Mouse (Mus musculus): ENCODE data around the gene Slc9a3. TPM values are rescaled to one million over a fixed set of nuclear protein-coding genes. Genes with fewer than 3 reads are reported as not detected.
A peak's percentile ranks its signal among the peaks of the same experiment; 100 is the strongest.

Slc9a3 gene
- total RNA-seq, 2 experiments from 2014 or later: 0.93 to 1.6 TPM

DNA sequence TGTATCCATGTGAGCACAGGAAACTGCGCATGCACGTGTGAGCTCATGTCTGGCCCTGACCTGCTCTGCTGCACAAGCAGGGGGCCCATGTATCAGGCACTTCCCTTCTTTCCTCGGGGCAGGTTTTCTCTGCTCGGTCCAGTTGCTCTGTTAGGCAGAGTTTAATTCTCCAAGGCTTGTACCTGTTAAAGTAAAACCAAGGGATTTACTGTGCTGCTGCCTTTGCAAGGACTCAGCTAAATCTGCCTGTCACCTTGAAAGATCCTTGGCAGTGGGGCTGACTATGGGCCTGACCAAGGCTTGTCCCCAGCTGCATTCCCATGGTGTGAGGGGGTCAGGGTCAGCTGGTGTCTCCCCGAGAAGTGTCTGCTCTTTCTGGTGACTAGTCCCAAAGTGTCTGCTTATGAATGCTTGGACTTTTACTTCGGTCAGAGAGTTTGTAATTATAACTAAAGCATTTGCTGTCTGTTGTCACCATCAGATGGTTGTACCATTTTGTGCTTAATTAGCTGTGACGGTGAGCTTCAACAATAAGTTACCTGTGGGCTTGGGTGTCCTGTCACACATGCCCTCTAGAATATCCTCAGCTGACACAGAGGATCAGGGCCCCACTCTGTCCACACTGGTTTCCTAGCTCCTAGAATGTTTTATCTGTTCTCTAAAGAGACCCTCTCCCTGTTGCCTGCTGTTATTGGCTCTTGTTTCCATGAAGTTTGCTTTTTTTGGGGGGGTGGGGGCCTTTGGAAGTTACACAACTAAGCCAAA lies 23.0 kb downstream of the Slc9a3 start:
- DNase-seq (ENCODE audit: low spot score in 2 of 2): no peak

DNA sequence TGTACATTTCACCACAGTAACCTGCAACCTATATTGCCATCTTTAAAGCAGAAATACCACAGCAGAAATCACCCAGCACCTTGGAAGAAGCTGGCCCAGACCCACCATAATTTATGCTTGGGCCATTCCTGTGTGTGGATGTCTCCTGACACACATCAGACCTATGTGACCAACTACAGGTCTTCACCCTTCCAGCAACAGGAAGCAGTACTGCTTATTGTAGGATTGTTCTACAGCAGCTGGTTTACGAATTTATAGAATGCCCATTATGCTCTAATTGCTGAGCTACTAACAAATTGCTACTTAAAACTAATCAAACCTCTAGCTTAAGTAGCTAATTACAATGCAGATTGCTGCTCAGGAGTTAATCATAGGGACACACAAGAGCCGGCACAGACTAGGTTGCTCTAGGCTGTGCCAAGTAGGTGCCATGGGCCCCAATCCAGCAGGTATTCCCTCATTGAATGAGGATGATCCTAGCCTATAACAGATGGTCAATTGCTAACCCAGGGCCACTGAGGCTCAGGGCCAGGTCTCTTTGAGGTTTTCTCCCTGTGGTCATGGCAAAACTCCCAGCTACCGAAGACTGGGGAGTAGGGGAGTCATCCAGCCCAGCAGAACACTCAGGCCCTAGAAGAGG lies 24.8 kb downstream of the Slc9a3 start:
- DNase-seq (ENCODE audit: low spot score in 2 of 2): no peak

DNA sequence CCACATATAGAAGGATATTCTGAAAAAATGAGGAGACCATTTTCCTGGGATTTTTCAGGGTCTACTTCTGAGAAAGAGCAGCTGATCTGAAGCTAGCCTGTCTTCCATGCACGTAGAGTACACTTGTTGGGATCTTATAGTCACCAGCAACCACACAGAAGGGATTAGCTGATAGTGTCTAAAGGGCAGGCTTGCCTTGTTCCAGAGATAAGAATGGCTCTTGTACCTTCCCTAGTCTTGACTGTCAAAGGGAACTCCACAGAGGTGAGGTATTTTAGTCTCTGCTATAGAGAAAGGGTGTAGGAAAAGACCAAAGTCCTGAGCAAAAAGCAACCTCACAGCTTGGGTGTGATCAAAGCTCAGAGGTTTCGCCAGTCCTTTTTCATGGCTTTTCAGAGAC lies 26.1 kb downstream of the Slc9a3 start:
- DNase-seq (ENCODE audit: low spot score in 2 of 2): no peak

DNA sequence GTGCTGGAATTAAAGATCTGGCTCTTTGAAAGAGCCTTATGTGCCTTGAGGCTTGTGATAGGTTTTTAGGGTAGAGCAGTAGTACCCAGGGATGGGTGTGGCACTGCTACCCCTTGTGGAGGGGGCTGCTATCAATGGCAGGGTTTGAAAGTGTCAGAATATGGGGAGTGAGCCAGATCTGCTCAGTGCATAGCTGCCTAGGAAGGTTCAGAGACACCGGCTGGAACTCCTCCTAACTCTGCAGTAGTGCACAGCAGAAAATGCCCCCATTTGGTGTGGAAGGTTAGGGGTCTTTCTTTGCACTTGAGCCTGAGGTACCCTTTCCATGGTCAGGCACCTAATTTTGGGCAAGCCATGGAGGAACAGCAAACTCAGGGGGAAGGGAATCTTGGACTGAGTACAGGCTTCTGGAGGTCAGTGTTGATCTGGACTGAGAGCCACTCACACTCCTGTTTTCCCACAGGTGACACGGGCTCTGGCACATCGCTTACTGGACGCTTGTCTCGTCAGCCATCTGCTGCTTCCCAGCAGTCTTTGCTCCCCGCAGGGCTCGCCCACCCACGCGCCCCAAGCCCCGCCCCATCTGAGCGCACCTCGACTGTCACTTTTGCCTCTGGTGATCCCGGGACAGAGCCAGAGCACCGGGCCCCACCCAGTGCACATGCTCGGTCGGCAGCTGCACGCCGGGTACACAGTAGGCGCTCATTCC lies 45.2 kb downstream of the Slc9a3 start:
- peak; percentile 25 to 30 for DNase-seq (ENCODE audit: low spot score in 2 of 2)

DNA sequence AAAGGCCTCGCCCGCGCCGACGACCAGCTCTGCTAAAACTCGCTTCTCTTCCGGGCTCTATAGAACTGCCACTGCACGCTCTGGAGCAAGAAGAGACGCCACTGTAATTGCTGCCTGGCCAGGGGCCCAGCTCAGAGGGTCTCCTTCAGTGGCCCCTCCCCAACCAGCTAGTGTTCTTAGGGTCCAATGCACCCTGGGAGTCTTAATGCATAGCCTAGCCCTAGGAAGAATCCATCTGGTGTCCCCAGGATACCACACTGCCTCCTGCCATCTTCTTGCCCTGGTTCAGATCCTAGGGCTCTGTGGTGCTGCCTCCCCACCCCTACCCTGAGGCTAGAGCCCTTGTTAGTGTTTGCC lies 45.8 kb downstream of the Slc9a3 start:
- no peak for DNase-seq (ENCODE audit: low spot score in 2 of 2)

DNA sequence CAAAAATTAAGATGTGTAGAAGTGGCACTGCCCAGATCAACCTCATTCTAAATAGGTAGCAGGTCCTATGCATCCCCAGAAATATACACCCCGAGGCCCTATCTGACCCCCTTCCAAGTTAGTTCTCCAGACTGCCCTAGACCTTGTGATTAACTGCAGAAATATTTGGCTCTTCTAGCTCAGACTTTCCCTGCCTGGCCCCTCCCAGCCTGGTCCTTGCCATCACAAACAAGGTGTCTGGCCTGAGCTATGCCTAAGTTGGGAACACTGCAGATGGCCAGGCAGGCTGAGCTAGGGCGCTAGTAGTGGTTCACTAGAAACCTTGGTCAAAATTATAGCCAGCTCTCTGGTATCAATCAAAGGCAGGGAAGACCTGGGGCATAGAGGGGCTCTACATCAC lies 46.2 kb downstream of the Slc9a3 start:
- no peak for DNase-seq (ENCODE audit: low spot score in 2 of 2)

DNA sequence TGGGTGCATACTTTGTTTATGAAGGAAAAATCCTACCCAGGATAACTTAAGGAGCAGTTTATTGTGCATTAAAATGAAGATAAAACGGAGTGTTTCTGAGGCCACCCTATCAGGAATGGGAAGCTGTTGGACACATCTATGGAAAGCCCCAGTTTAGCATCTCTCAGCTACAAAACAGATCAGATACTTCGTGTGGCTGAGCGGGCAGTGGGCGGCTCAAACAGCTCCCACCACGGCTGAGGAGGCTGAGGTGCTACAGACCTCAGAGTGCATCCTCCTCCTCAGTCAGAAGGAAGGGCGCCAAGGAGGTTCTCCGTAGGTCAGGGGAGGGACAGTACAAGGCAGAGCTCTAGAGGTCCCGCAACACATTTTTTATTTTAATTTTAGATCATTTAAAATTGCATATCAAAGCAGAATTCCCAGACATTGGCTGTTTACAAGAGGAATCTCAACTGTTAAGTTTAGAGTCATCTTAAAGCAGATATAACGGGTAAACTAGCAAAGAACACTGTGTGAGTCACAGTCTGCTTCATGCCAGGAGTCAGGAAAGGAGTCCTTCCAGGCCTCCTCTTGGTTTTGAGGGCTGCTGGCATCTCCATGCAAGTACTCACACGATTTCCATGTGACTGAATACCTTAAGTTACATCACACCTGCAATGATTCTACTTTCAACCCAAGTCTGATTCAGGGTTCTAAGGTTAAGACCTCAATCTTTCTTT lies 48.3 kb downstream of the Slc9a3 start:
- DNase-seq (ENCODE audit: low spot score in 2 of 2): no peak

DNA sequence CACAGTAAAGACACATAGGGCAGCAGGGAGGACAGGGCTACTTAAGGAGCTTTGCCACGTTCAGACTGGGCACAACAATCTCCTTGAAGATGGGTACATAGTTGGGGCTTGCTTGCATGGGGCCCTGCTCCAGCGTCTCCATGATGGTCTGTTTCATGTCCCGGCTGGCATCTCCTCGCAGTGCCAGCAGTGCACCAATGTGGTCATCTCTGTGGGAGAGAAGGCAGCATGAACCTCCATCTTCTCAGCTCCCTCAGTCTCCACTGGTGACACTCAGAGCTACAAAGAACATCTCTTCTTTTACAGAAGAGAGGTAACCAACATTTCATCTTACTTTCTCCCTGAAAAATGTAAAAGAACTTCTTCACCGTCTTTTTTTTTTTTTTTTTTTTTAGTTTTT lies 50.8 kb downstream of the Slc9a3 start:
- no peak for DNase-seq (ENCODE audit: low spot score in 2 of 2)

DNA sequence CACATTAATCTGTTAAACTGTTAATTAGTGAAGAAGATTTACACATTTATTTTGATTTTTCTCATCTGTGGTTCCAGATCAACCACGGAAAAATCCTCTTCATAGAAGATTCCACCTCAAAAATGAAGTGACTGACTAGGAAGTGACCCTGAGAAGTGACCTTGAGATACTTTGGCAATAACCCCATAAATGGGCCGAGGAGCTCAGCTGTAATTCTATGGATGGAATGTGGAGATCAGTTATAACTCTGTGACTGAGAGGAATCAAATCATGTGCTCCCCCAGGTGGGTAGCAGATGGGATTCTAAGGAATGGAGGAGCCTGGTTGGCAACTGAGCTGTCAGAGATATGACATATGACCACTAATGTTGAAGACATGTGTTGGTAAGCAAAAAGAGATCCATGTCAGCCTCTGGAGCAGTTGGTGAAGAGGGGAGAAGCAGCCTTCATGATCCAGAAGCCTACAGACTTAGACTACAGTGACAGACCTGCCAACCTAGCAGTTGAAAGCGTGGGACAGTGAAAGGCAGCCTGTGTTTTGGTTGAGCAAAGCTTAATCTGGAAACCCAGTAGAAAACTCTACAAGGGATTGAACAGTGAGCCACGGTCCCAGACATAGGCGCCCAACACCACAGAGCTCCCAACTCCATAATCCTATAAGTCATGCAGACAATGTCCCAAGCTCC lies 61.9 kb downstream of the Slc9a3 start:
- no peak for DNase-seq (ENCODE audit: low spot score in 2 of 2)

DNA sequence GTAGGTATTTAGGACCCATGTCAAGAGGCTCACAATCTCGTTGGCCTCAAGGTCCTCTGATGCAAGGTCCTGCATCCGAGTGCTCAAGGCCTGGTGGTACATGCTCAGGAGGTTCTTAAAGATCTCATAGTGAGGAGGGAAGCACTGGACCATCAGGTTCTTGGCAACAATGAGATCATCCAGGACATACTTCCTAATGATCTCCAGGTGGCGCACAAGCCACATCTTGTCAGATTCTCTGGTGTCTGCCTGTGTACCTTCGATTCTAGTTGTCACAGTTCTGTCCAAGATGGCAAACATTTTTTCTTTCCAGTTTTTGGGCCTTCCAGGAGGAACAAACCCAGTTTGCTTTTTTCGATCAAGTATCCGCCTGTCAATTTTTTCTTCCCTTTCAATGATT lies 71.4 kb downstream of the Slc9a3 start:
- peak in 1 of 2 experiments; percentile 18 for DNase-seq (ENCODE audit: low spot score in 2 of 2)

DNA sequence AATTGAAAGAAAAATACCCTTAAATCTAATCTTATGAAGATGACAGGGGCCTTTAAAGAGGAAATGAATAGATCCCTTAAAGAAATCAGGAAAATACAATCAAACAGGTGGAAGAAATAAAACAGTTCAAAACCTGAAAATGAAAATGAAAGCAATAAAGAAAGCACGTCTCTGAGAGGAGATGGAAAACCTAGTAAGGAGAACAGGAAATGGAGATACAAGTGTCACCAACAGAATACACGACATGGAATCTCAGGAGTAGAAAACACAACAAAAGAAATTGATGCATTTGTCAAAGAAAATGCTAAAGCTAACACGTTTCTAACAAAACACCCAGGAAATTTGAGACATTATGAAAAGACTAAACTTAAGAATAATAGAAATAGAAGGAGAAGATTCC lies 75.2 kb downstream of the Slc9a3 start:
- no peak for DNase-seq (ENCODE audit: low spot score in 2 of 2)

DNA sequence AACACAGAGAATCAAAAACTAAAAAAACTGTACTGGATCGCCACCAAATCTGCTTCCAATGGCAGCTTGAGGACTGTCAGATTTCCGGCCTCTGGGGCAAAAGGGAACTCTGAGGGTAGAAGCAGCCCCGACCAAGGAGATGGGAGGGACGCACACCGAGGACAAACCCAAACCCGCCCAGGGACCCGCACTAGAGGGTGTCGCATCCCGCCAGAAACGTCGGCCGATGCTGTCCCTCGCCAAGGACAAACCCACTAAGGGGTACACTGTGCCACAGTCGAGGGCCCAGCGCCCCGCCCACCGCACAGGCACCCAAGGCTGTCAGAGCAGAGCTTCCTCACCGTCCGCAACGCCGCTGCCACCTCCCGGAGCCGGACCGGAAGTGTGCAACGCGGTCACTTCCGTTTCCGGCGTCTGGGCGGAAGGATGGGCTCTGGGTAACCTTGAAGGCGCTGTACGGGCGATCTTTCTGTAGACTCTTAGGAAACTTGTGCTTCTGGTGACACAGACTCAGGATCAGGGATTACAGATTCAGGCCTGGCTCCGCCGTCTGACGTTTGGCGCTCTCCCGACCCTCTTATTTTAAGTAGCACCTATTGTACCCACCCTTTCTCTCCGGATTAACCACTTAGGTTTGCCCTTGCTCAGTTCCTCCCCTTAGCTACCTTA lies 87.2 kb downstream of the Slc9a3 start, which contains the start of gene Exoc3:
Gene Exoc3, minus strand, starts transcription at position 416 of the 669 bp plus-strand sequence.
- peak; percentile 90 to 91 for DNase-seq (ENCODE audit: low spot score in 2 of 2)

DNA sequence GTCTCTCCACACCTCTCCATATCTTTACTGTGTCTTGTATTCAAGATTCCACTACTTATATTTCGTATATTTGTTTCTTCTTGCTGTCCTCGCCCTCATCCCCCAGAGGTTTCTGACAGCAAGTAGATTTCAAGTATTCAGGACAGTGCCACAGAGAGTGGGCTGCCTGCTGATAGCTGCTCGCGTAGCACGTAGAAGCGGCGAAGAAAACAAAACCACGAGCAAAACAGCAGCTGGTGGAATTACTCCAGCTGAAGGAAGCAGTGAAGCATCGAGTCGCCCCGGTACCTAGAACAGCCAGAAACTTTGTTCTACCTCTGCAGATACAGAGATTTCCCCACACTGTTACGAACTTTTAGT lies 87.7 kb downstream of the Slc9a3 start:
- no peak for DNase-seq (ENCODE audit: low spot score in 2 of 2)

DNA sequence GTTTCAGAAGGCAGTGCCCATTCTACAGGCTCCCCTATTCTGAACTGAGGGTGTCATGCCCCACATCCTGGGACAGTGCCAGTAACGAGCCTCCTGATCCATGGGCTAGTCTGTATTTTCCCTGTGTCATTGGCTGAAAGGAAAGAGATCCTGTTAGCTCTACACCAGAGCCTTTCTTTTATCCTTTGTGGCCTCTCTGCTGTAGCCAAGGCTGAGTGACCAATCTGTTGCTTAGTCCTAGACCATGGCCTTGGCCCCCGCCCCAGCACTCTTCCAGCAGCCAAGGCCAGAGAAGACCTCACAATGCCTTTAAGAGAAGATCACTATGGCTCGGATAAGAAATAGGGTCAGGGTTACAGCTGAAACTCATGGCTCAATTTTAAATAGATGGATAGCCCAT lies 97.2 kb downstream of the Slc9a3 start:
- DNase-seq (ENCODE audit: low spot score in 2 of 2): no peak

Other genes with a start within 250 kb of the Slc9a3 start
- gene Trip13, start 183.7 kb upstream of the Slc9a3 start, total RNA-seq (2021): 1 to 10 TPM in 1 of 2 experiments, under 1 TPM in 1; 0.78 to 2.0 TPM
- gene Brd9, start 183.6 kb upstream of the Slc9a3 start, total RNA-seq (2021): 100 to 1,000 TPM; 102 to 103 TPM
- gene Zdhhc11, start 157.6 kb upstream of the Slc9a3 start, total RNA-seq (2021): not detected
- gene Tppp, start 112.0 kb upstream of the Slc9a3 start, total RNA-seq (2021): 100 to 1,000 TPM; 206 to 208 TPM
- gene Cep72, start 59.2 kb upstream of the Slc9a3 start, total RNA-seq (2021): 1 to 10 TPM; 1.7 to 2.2 TPM
- gene Exoc3, start 87.3 kb downstream of the Slc9a3 start, total RNA-seq (2021): 10 to 100 TPM; 66.3 to 71.9 TPM
- under 1 TPM; 0.85 to 0.93 TPM for gene Ahrr, start 170.9 kb downstream of the Slc9a3 start, total RNA-seq (2021)
- 10 to 100 TPM; 72.6 to 73.5 TPM for gene Pdcd6, start 196.1 kb downstream of the Slc9a3 start, total RNA-seq (2021)
- gene Sdha, start 228.8 kb downstream of the Slc9a3 start, total RNA-seq (2021): 100 to 1,000 TPM; 280 to 283 TPM
- gene Ccdc127, start 228.9 kb downstream of the Slc9a3 start, total RNA-seq (2021): 10 to 100 TPM; 63.4 to 74.2 TPM
- under 1 TPM in 1 of 2 experiments, not detected in 1; 0.14 TPM for gene Lrrc14b, start 242.5 kb downstream of the Slc9a3 start, total RNA-seq (2021)